Mouse (Mus musculus) NIH3T3 (cell line): ENCODE results near the gene Cers3.
A peak's percentile ranks its signal among the peaks of the same experiment; 100 is the strongest.

Experiments
- DNase-seq: peaks from one replicate; pipeline ENCODE4 v3.0.0-alpha.2; 2012; ENCODE audit warnings: low read depth

The Cers3 gene

DNA sequence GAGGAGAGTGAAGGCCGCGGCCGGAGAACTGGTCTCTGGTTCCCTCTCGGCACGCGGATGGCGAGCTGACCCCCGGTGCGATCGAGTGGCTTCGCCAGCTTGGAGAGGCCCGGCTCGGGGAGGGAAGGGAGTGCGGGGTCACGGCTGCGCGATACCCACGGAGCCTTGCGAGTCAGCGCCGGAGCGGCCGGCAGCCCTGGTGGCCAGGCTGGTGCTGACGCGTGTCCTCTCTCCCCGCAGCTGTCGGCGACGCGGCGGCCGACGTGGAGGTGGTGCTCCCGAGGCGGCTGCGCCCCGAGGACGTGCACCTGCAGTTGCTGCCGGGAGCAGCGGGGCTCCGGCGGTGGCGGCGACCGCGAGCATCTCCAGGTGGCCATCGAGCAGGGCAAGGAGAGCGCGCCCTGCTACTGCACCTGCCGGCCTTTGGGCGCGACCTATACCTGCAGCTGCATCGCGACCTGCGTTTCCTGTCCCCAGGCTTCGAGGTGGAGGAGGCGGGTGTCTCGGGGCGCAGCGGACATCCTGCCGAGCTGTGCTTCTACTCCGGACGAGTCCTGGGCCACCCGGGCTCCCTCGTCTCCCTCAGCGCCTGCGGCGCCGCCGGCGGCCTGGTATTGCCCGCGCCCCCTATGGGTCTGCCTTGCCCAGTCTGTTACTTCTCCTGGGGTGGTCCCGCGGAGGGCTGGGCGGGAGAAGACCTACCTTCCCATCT is 96.9 kb downstream of the Cers3 start:
- DNase-seq, result no peak

- DNase-seq, result no peak
These were observed 97.9 kb downstream of the Cers3 start for GRCm38 (mm10) chr7:66841165-66841564.

GRCm38 (mm10) chr7:66842021-66842420 is 98.7 kb downstream of the Cers3 start:
- peak; percentile 74 for DNase-seq

DNA sequence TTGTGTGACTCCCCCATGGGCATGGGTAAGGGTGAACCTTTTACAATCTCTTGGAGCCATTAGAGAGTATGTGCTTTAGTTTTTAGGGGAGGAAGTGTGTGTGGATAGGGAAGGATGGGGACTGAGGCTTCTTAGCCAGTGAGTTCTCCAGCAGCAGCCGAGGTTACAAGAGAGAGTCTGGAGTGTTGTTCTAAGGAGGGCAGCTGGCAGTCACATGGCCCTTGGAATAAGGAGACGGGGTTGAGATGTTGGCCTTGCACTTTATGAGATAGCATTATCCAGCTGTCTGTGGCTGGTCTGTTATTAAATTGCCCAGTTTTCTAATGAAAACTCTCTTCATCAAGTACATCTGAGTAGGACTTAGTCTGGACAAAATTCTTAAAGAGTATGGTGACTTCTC is 100.5 kb downstream of the Cers3 start:
- no peak for DNase-seq

GRCm38 (mm10) chr7:66846582-66846981 is 103.3 kb downstream of the Cers3 start:
- DNase-seq, result no peak

- DNase-seq, result no peak
These were observed 104.0 kb downstream of the Cers3 start for GRCm38 (mm10) chr7:66847299-66847698.

DNA sequence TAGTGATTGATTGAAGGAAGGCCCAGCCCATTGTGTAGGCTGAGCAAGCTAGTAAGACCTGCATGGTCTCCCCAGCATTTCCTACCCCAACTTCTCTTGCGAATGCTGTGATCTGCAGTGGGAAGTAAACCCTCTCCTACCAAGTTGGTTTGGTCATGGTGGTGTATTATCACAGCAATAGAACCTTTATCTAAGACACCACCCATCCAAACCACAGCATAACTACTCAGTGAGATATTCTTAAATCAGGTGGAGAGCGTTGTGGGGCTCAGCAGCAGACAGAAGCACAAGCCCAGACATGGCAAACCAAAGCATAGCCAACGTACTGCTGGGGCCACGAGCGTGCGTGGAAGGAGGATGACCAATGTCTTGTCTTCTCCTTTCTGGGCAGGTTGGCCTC is 106.0 kb downstream of the Cers3 start:
- DNase-seq, result no peak

DNA sequence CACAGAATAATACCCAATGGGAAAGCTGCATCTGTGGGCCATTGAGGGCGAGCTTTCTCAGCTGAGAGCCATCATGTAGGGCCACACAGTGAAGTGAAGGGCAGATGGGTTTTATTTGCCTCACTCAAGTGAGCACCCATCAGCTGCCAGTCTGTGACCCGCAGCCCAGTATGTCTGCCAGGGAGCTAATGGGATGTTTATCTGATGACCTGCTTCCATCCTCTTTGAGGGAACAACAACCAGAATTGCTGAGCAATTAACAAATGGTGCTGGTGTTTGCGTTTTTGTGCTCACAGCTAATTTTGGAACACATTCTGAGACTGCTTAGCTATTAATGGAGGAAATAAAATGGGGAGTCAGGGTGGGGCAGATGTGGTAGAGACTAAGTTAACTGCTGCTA is 108.9 kb downstream of the Cers3 start:
- no peak for DNase-seq

- DNase-seq, result no peak
These were observed 114.3 kb downstream of the Cers3 start for GRCm38 (mm10) chr7:66857610-66858009.

- no peak for DNase-seq
These were observed 115.2 kb downstream of the Cers3 start for GRCm38 (mm10) chr7:66858247-66859075.

GRCm38 (mm10) chr7:66859220-66859619 is 115.9 kb downstream of the Cers3 start:
- DNase-seq, result no peak

GRCm38 (mm10) chr7:66866944-66867718 is 123.8 kb downstream of the Cers3 start:
- no peak for DNase-seq

- no peak for DNase-seq
These were observed 124.6 kb downstream of the Cers3 start for GRCm38 (mm10) chr7:66867719-66868501.

DNA sequence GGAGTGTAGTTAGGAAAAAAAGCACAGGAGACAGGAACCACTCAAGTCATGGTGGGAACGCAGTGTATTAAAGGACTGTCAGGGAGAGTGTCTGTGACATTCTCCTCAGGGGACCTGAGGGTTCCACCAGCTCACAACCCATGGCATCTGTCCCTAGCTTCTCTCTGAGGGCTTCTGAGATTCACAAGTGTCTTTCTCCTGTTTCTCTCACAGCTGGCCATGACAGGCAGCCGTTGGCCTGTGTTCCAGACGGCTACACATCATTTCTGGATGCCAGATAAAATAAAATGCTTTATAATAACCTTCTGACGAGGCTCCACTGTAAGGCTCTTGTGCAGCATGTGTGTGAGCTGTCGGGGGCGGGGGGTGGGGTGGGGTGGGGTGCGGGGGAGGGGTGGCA is 128.2 kb downstream of the Cers3 start:
- no peak for DNase-seq

DNA sequence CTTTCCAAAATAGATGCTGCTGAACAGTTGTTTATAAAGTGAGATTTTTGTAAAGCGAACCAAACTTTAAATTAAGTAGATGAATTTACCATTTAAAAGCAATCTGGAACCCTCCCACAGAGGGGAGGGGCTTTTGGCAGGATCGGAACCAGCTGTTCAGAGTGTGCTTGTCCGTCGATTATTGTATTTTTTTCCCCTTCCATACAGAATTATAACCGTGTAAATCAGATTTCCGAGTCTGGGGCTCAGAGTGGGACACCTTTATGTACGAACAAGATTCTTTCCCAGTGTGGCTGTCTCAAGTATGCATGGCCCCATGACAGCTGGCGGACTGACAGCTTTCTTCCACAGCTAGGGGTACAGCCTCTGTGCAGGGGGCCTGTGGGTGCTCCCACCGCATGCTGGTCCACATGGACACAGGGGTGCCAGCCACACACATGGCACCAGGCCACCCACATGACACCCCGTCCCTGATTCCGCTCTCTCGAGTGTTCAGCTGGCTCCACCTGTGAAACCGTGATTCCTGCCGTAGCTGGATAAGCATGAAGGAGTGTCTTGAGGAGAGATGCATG is 128.7 kb downstream of the Cers3 start:
- DNase-seq, result no peak

- no peak for DNase-seq
These were observed 129.9 kb downstream of the Cers3 start for GRCm38 (mm10) chr7:66873235-66873634.
